Mouse (Mus musculus): ENCODE data around the gene Nfkbia.

Nfkbia gene

DNA sequence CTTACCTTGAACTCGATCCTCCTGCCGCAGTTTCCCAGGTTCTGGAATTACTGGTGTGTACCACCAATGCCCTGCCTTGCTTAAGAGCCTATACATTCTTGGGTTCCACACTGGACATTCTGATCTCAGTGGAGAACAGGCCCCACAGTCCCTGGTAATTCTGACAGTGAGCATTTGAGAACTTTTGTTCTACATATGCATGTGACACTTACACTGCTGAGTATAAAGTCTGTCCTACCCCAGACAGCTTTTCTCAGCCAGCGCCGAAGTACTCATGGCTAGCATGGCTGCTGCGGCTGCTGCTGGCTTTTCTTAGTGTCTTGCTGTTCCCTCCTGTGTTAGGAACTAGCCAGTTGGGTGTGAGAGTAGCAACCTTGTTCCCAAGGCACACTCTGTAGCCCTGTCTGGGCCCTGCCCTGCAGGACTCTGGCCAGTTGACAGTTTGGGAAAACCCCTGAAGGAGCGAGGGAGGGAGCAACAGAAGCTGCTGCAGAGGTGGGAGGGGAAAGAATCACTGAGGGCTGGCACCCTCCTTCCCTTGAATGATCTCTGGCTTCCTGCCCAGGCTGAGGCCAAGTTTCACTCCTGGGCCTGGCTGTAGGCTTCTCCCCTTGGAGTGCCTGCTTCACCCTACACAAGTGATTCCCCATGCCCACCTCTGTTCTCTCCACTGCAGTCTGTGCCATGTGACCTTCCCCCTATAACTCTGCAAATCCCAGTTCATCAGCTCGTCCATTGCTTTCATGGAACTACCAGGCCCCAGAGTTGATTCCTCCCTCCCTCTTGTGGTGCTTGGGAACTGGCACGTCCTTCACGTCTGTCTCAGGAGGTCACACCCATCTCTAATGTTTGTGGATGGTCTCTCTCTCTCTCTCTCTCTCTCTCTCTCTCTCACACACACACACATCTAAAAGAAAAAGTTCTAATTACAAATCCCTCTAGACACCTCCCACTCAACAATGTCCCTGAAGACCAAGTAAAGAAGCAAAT is 49.3 kb downstream of the Nfkbia start:
- peak; percentile 91 for DNase-seq (ENCODE audit: low spot score)

DNA sequence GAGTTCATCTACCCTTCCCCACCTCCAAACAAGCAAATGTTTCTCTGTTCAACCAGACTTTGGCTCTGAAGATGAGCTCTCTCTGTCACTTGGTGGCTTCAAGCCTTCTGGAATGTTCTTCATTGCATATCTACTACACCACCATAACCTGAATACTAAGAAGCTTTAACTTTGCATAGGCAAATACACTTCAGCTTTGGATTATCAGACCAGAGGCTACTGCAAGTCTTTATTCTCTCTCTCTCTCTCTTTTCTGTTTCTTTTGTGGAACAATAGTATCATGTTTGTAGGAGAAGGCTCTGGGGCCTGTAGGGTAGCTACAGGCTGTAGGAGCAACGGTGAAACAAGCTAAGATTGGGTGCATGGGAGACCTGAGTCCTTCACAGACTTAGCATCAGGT is 50.2 kb downstream of the Nfkbia start:
- DNase-seq (ENCODE audit: low spot score) = no peak

DNA sequence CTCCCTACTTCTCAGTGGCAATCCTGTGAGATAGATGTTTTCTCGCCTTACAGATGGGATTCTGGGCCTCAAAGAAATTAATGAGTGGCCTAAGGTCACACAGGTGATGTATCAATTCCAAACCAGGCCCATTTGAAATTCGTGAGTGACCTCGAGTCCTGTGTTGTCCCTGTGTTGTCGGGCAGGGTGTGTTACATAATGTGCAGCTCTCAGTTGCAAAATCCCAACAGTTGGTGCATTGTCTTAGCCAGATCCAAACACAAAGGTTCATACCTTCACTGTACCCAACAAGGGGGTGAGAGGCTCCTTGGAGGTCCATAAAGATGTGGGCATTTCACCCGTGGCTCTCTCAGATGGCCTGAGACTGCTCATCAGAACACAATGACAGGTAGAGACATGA is 52.0 kb downstream of the Nfkbia start:
- no peak for DNase-seq (ENCODE audit: low spot score)

All from testis, postnatal 10 days (tissue).